Mouse (Mus musculus) heart, postnatal 0 days (tissue): ENCODE data around the gene Tgfbr2. TPM values are rescaled to one million over a fixed set of nuclear protein-coding genes. Genes with fewer than 3 reads are reported as not detected.
"Not testable (repeated sequence)": the region's sequence is repeated elsewhere in the genome, so short reads cannot be mapped to it uniquely, and the experiment has no call there.

Experiments
- ATAC-seq: fragments of 200-750 bp; cut with Nextera tagmentation; 2 replicates; pipeline ENCODE4 v1.8.0; 2017; ENCODE audit warnings: low read depth, moderate number of reproducible peaks, moderate library complexity; ENCODE audit not compliant: insufficient read depth
- DNase-seq: peaks from one replicate; pipeline ENCODE4 v3.0.0-alpha.2; 2016; ENCODE audit warnings: low spot score
- H3K27ac ChIP-seq: fragments of 300-500 bp; sonication (generic); 2 replicates; pipeline ENCODE4 v1.5.1; 2014; ENCODE audit warnings: low read depth, mild to moderate bottlenecking
- H3K27me3 ChIP-seq: fragments of 300-500 bp; sonication (generic); 2 replicates; pipeline ENCODE4 v1.6.1; 2014; ENCODE audit warnings: low read length, mixed read lengths; ENCODE audit not compliant: control insufficient read depth, insufficient read depth
- H3K36me3 ChIP-seq: fragments of 300-500 bp; sonication (generic); replicated peaks from 2 replicates; pipeline ENCODE4 v1.6.1; 2014; ENCODE audit warnings: low read length, mixed read lengths; ENCODE audit not compliant: control insufficient read depth, insufficient read depth
- H3K4me1 ChIP-seq: fragments of 300-500 bp; sonication (generic); 2 replicates; pipeline ENCODE4 v1.6.1; 2014; ENCODE audit warnings: antibody characterized with exemption; ENCODE audit not compliant: control insufficient read depth, insufficient read depth
- H3K4me2 ChIP-seq: fragments of 300-500 bp; sonication (generic); 2 replicates; pipeline ENCODE4 v1.6.1; 2014; ENCODE audit warnings: low read depth, mild to moderate bottlenecking, low read length, moderate library complexity
- H3K4me3 ChIP-seq: fragments of 300-500 bp; sonication (generic); 2 replicates; pipeline ENCODE4 v1.5.1; 2014; ENCODE audit warnings: low read depth, low read length
- H3K9ac ChIP-seq: fragments of 300-500 bp; sonication (generic); replicated peaks from 2 replicates; pipeline ENCODE4 v1.6.1; 2014; ENCODE audit warnings: low read depth, low read length, mixed read lengths
- H3K9me3 ChIP-seq: fragments of 300-500 bp; sonication (generic); replicated peaks from 2 replicates; pipeline ENCODE4 v1.6.1; 2016; ENCODE audit warnings: low read length; ENCODE audit not compliant: control insufficient read depth
- CTCF ChIP-seq: IDR thresholded peaks from 2 replicates; pipeline ENCODE4 v1.5.1; 2016; ENCODE audit warnings: antibody characterized with exemption, control low read depth, low read depth
- EP300 ChIP-seq: IDR thresholded peaks from 2 replicates; pipeline ENCODE4 v1.6.1; 2016; ENCODE audit warnings: antibody characterized with exemption, low read depth
- WGBS: fragments of 180-500 bp; shearing (Covaris S2); extraction: QIAGEN DNeasy Blood & Tissue Kit; methylation state at CpG from one replicate; pipeline ENCODE4 v1.1.7; 2014; 5-methylcytosine and 5-hydroxymethylcytosine counted together
- polyA plus RNA-seq: library from polyadenylated mRNA; unstranded; fragments of >200 nt; fragmentation: Nextera tagmentation; extraction: Ambion mirVana; gene quantifications from 2 replicates; pipeline ENCODE4 v1.2.1, GENCODE M21; 2015
- total RNA-seq: library from RNA; depleted of rRNA; stranded (reverse); fragments of >200 nt; gene quantifications from 2 replicates; pipeline ENCODE4 v1.2.3, GENCODE M21; 2014; ENCODE audit warnings: low replicate concordance

Tgfbr2 gene
- total and polyA plus RNA-seq, 2 experiments from 2014 or later = 16.0 to 70.8 TPM

- no peak overlapping the region for H3K4me3 ChIP-seq
- H3K4me1 ChIP-seq = no peaks in the 10 kb centered on the region
- H3K27me3 ChIP-seq = no peaks in the 10 kb centered on the region
- H3K36me3 ChIP-seq = no peaks in the 10 kb centered on the region
- TF ChIP-seq CTCF (no peak), EP300 (no peak)
- DNase-seq (no peak), ATAC-seq (no peak)
- H3K27ac ChIP-seq = no peak overlapping the region
- no peaks in the 10 kb centered on the region for H3K9me3 ChIP-seq
- H3K9ac ChIP-seq = no peak overlapping the region
- WGBS = 74% methylated on average over 4 of the region's 4 CpGs
- H3K4me2 ChIP-seq = no peak overlapping the region
These were observed 93.4 kb downstream of the Tgfbr2 start for GRCm38 (mm10) chr9:116081781-116082180.

GRCm38 (mm10) chr9:116077419-116077818, 97.7 kb downstream of the Tgfbr2 start:
- Histone ChIP-seq H3K36me3 (no peaks in the 10 kb centered on the region), H3K4me3 (no peak overlapping the region), H3K27me3 (no peaks in the 10 kb centered on the region), H3K4me1 (no peaks in the 10 kb centered on the region), H3K9ac (no peak overlapping the region), H3K27ac (no peak overlapping the region), H3K9me3 (no peaks in the 10 kb centered on the region), H3K4me2 (no peak overlapping the region)
- DNase-seq = no peak
- ATAC-seq = no peak
- TF ChIP-seq CTCF (no peak), EP300 (no peak)
- WGBS = 74% methylated on average over 2 of the region's 2 CpGs

- Histone ChIP-seq H3K27ac (no peak overlapping the region), H3K4me1 (no peaks in the 10 kb centered on the region), H3K9me3 (no peaks in the 10 kb centered on the region), H3K9ac (no peak overlapping the region), H3K36me3 (no peaks in the 10 kb centered on the region), H3K4me3 (no peak overlapping the region), H3K4me2 (no peak overlapping the region), H3K27me3 (no peaks in the 10 kb centered on the region)
- ATAC-seq (no peak), DNase-seq (no peak)
- 65% methylated on average over 2 of the region's 2 CpGs for whole genome bisulfite sequencing
- TF ChIP-seq CTCF (no peak), EP300 (no peak)
These were observed 98.2 kb downstream of the Tgfbr2 start for GRCm38 (mm10) chr9:116076946-116077345.

GRCm38 (mm10) chr9:116076163-116076562, 99.0 kb downstream of the Tgfbr2 start:
- Histone ChIP-seq H3K4me1 (no peaks in the 10 kb centered on the region), H3K4me2 (no peak overlapping the region), H3K27ac (no peak overlapping the region), H3K27me3 (no peaks in the 10 kb centered on the region), H3K9ac (no peak overlapping the region), H3K9me3 (no peaks in the 10 kb centered on the region), H3K4me3 (no peak overlapping the region), H3K36me3 (no peaks in the 10 kb centered on the region)
- TF ChIP-seq CTCF = no peak
- no peak for TF ChIP-seq EP300
- no peak for ATAC-seq
- DNase-seq = no peak
- WGBS = 73% methylated on average over 4 of the region's 4 CpGs

GRCm38 (mm10) chr9:116071561-116071960, 103.6 kb downstream of the Tgfbr2 start:
- H3K9me3 ChIP-seq, H3K27me3 ChIP-seq, DNase-seq, H3K4me3 ChIP-seq, H3K4me2 ChIP-seq, ATAC-seq, H3K9ac ChIP-seq, H3K36me3 ChIP-seq, H3K4me1 ChIP-seq, H3K27ac ChIP-seq: not testable (repeated sequence)
- 95% methylated on average over 1 of the region's 1 CpGs for WGBS

GRCm38 (mm10) chr9:116064774-116065173, 110.4 kb downstream of the Tgfbr2 start:
- Histone ChIP-seq H3K4me1 (no peaks in the 10 kb centered on the region), H3K36me3 (no peaks in the 10 kb centered on the region), H3K27me3 (no peaks in the 10 kb centered on the region), H3K27ac (no peak overlapping the region), H3K9ac (no peak overlapping the region), H3K9me3 (no peaks in the 10 kb centered on the region), H3K4me2 (no peak overlapping the region), H3K4me3 (no peak overlapping the region)
- no peak for DNase-seq
- TF ChIP-seq EP300 = no peak
- TF ChIP-seq CTCF = no peak
- WGBS = 76% methylated on average over 17 of the region's 17 CpGs
- ATAC-seq = no peak
